Mouse (Mus musculus): ENCODE measurements around the gene C730034F03Rik. TPM values are rescaled to one million over a fixed set of nuclear protein-coding genes. Genes with fewer than 3 reads are reported as not detected.
"Not testable (repeated sequence)": the region's sequence is repeated elsewhere in the genome, so short reads cannot be mapped to it uniquely, and the experiment has no call there.

The C730034F03Rik gene
- polyA plus RNA-seq, 1 experiment, result 0.99 TPM

GRCm38 (mm10) chr15:89425711-89426121 lies 3.7 kb upstream of the C730034F03Rik start, which contains the start of gene Cpt1b:
TSS of gene Cpt1b (minus strand) at chr15:89425863.
- no peaks in the 10 kb centered on the region for H3K36me3 ChIP-seq (ENCODE audit: control insufficient read depth, insufficient read depth, low read length)
- peak; percentile 66 for DNase-seq
- 46% methylated on average over 6 of the region's 6 CpGs for WGBS
- H3K27me3 ChIP-seq (replicated peaks; ENCODE audit: control insufficient read depth, insufficient read depth, low read length), result no peaks in the 10 kb centered on the region
- peak within 1 kb of the TSS; percentile 95 for H3K27ac ChIP-seq (ENCODE audit: insufficient read depth, low read depth, low read length)
- no peak for TF ChIP-seq POLR2A (IDR thresholded peaks at IDR 0.05; ENCODE audit: low read depth, low read length)
- no peak for TF ChIP-seq CTCF (conservative IDR thresholded peaks at IDR 0.05; ENCODE audit: insufficient read depth, insufficient read length, low read depth, low read length)
- H3K4me1 ChIP-seq (ENCODE audit: control insufficient read depth, insufficient read depth, low read length), result no peaks in the 10 kb centered on the region
- H3K4me3 ChIP-seq (ENCODE audit: insufficient read depth, low read depth, low read length), result peak within 1 kb of the TSS; percentile 44; the same call in 1 of the 2 replicates

DNA sequence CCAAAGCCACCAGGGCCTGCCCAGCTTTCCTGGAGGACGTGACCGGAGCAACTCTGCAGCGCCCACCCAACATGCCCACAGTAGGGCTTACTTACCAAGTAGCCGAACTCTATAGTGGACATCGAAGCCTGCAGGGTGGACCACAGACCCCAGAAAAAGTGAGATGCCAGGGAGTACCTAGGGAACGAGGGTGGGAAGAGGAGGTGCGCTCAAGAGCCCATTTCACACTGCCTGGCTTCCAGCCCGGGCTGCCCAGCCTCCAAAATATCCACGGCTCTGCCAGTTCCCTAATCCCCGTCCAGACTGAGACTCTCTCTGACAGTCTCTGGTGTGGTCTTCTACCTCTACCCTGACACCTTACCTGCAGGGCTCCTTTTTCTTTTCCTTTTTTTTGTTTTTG lies 2.7 kb upstream of the C730034F03Rik start:
- H3K27me3 ChIP-seq (replicated peaks; ENCODE audit: control insufficient read depth, insufficient read depth, low read length), result no peaks in the 10 kb centered on the region
- H3K4me3 ChIP-seq (ENCODE audit: insufficient read depth, low read depth, low read length), result no peak overlapping the region
- H3K36me3 ChIP-seq (ENCODE audit: control insufficient read depth, insufficient read depth, low read length), result no peaks in the 10 kb centered on the region
- no peak for TF ChIP-seq CTCF (conservative IDR thresholded peaks at IDR 0.05; ENCODE audit: insufficient read depth, insufficient read length, low read depth, low read length)
- no peak for TF ChIP-seq POLR2A (IDR thresholded peaks at IDR 0.05; ENCODE audit: low read depth, low read length)
- no peaks in the 10 kb centered on the region for H3K4me1 ChIP-seq (ENCODE audit: control insufficient read depth, insufficient read depth, low read length)
- no peak overlapping the region for H3K27ac ChIP-seq (ENCODE audit: insufficient read depth, low read depth, low read length)
- no peak for DNase-seq
- WGBS, result 85% methylated on average over 10 of the region's 10 CpGs

DNA sequence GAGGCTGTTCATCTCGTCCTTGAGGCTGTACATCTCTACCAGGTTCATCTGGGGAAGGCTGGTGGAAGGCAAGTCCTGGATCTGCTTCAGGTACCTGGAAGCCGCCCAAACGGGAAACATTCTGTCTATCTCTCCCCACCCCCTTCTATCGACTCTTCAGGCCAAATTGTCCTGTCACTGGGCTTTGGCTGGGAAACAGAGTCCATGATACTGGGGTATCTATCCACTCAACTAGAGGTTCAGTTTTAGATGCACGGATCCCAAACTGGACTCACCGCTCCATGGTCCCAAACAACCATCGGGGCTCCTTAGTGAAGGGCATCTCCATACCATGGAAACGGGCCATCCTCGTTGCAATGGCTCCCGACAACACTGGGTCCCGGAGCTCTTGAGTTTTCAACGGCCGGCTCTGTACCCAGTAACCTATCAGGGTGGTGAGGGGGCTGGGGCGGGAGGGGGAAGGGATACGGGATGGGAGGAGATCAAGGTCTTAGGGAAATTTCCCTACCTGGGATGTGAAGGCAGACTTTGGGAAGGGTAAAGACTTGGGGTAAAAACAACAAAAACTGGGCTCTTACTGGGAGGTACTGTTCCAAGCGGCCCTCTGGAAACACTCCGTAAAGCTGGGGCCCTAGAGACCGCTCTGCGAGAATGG lies 1.1 kb upstream of the C730034F03Rik start:
- Histone ChIP-seq H3K27me3 (replicated peaks; ENCODE audit: control insufficient read depth, insufficient read depth, low read length) (no peaks in the 10 kb centered on the region), H3K4me1 (ENCODE audit: control insufficient read depth, insufficient read depth, low read length) (no peaks in the 10 kb centered on the region), H3K36me3 (ENCODE audit: control insufficient read depth, insufficient read depth, low read length) (no peaks in the 10 kb centered on the region), H3K27ac (ENCODE audit: insufficient read depth, low read depth, low read length) (no peak overlapping the region), H3K4me3 (ENCODE audit: insufficient read depth, low read depth, low read length) (peak overlapping the region; percentile 83)
- TF ChIP-seq CTCF (conservative IDR thresholded peaks at IDR 0.05; ENCODE audit: insufficient read depth, insufficient read length, low read depth, low read length), result no peak
- TF ChIP-seq POLR2A (IDR thresholded peaks at IDR 0.05; ENCODE audit: low read depth, low read length), result no peak
- WGBS, result 88% methylated on average over 19 of the region's 19 CpGs
- DNase-seq, result no peak

GRCm38 (mm10) chr15:89428821-89429351 lies 503 bp upstream of the C730034F03Rik start:
- WGBS, result 4% methylated on average over 22 of the region's 22 CpGs
- Histone ChIP-seq H3K4me1 (ENCODE audit: control insufficient read depth, insufficient read depth, low read length) (no peaks in the 10 kb centered on the region), H3K36me3 (ENCODE audit: control insufficient read depth, insufficient read depth, low read length) (no peaks in the 10 kb centered on the region), H3K27ac (ENCODE audit: insufficient read depth, low read depth, low read length) (no peak overlapping the region), H3K27me3 (replicated peaks; ENCODE audit: control insufficient read depth, insufficient read depth, low read length) (no peaks in the 10 kb centered on the region), H3K4me3 (ENCODE audit: insufficient read depth, low read depth, low read length) (peak overlapping the region; percentile 83)
- no peak for DNase-seq
- TF ChIP-seq POLR2A (IDR thresholded peaks at IDR 0.05; ENCODE audit: low read depth, low read length), result no peak
- no peak for TF ChIP-seq CTCF (conservative IDR thresholded peaks at IDR 0.05; ENCODE audit: insufficient read depth, insufficient read length, low read depth, low read length)

DNA sequence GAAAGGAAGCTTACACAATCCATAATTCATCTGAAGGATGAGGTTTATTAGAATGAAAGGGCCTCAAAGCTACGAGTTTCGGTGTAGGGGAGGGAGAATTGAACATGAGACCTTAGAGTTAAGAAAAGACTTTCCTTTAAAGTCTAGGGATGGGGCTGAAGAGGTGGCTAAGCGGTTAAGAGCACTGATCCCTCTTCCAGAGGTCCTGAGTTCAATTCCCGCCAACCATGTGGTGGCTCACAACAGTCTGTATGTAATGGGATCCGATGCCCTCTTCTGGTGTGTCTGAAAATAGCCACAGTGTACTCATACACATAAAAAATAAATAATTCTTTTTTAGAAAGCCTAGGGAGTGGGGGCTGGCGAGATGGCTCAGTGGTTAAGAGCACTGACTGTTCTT lies 952 bp downstream of the C730034F03Rik start:
- H3K27ac ChIP-seq (ENCODE audit: insufficient read depth, low read depth, low read length), result no peak overlapping the region
- TF ChIP-seq POLR2A (IDR thresholded peaks at IDR 0.05; ENCODE audit: low read depth, low read length), result no peak
- TF ChIP-seq CTCF (conservative IDR thresholded peaks at IDR 0.05; ENCODE audit: insufficient read depth, insufficient read length, low read depth, low read length), result no peak
- no peak for DNase-seq
- no peaks in the 10 kb centered on the region for H3K4me1 ChIP-seq (ENCODE audit: control insufficient read depth, insufficient read depth, low read length)
- H3K36me3 ChIP-seq (ENCODE audit: control insufficient read depth, insufficient read depth, low read length), result no peaks in the 10 kb centered on the region
- no peaks in the 10 kb centered on the region for H3K27me3 ChIP-seq (replicated peaks; ENCODE audit: control insufficient read depth, insufficient read depth, low read length)
- H3K4me3 ChIP-seq (ENCODE audit: insufficient read depth, low read depth, low read length), result peak overlapping the region; percentile 83; the same call in 1 of the 2 replicates
- 48% methylated on average over 6 of the region's 6 CpGs for WGBS

DNA sequence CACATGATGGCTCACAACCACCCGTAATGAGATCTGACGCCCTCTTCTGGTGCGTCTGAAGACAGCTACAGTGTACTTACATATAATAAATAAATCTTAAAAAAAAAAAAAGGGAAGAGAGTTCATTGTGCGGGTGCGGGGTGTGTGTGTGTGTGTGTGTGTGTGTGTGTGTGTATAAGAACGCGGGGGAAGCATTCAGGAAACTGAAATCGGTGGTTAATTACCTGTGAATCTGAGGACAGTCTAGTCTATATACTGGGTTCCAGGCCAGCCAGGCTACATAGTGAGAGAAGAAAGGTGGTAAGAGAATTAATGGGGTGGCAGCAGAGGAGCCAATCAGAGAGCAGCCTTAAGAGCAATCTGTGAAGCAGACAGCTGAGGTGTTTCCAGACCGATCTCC lies 1.4 kb downstream of the C730034F03Rik start:
- not testable (repeated sequence) for H3K27me3 ChIP-seq (replicated peaks; ENCODE audit: control insufficient read depth, insufficient read depth, low read length); H3K4me3 ChIP-seq (ENCODE audit: insufficient read depth, low read depth, low read length); H3K36me3 ChIP-seq (ENCODE audit: control insufficient read depth, insufficient read depth, low read length); H3K27ac ChIP-seq (ENCODE audit: insufficient read depth, low read depth, low read length); DNase-seq; H3K4me1 ChIP-seq (ENCODE audit: control insufficient read depth, insufficient read depth, low read length)
- 80% methylated on average over 9 of the region's 9 CpGs for WGBS

DNA sequence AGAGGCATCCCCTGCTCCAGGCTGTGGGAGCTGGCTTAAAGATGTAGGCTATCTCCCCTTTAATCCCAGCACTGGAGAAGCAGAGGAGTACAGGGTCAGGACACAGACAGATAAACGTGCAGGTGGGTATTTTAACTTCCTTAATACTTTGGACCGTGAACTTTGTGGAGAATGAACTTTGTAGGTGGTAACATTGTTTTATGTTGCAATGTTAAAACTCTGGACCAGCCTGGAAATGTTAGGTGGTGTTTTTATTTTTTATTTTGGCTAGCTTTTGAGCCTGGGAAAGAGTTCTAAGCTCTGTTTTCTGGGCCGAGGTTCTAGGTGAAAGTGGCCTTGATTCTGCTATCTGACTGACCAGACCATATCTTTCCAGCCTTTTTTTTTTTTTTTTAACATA lies 1.9 kb downstream of the C730034F03Rik start:
- DNase-seq, result no peak
- no peak overlapping the region for H3K4me3 ChIP-seq (ENCODE audit: insufficient read depth, low read depth, low read length)
- no peak overlapping the region for H3K27ac ChIP-seq (ENCODE audit: insufficient read depth, low read depth, low read length)
- H3K4me1 ChIP-seq (ENCODE audit: control insufficient read depth, insufficient read depth, low read length), result no peaks in the 10 kb centered on the region
- TF ChIP-seq POLR2A (IDR thresholded peaks at IDR 0.05; ENCODE audit: low read depth, low read length), result no peak
- TF ChIP-seq CTCF (conservative IDR thresholded peaks at IDR 0.05; ENCODE audit: insufficient read depth, insufficient read length, low read depth, low read length), result no peak
- no peaks in the 10 kb centered on the region for H3K27me3 ChIP-seq (replicated peaks; ENCODE audit: control insufficient read depth, insufficient read depth, low read length)
- H3K36me3 ChIP-seq (ENCODE audit: control insufficient read depth, insufficient read depth, low read length), result no peaks in the 10 kb centered on the region
- WGBS, result 58% methylated on average over 3 of the region's 3 CpGs
